Mouse (Mus musculus) ovary, postnatal 36 days (tissue): ENCODE results near the gene Zmynd8.

Source experiments
- DNase-seq: peaks from one replicate; pipeline ENCODE4 v3.0.0; 2022; ENCODE audit warnings: low spot score, mixed read lengths

Gene Zmynd8

GRCm38 (mm10) chr2:165858453-165859384 lies 40.1 kb downstream of the Zmynd8 start:
- peak; percentile 28 for DNase-seq

- peak; percentile 59 for DNase-seq
Measured at GRCm38 (mm10) chr2:165857841-165858426, 40.9 kb downstream of the Zmynd8 start.

- DNase-seq: peak; percentile 38
Measured at GRCm38 (mm10) chr2:165857395-165857831, 41.4 kb downstream of the Zmynd8 start.

DNA sequence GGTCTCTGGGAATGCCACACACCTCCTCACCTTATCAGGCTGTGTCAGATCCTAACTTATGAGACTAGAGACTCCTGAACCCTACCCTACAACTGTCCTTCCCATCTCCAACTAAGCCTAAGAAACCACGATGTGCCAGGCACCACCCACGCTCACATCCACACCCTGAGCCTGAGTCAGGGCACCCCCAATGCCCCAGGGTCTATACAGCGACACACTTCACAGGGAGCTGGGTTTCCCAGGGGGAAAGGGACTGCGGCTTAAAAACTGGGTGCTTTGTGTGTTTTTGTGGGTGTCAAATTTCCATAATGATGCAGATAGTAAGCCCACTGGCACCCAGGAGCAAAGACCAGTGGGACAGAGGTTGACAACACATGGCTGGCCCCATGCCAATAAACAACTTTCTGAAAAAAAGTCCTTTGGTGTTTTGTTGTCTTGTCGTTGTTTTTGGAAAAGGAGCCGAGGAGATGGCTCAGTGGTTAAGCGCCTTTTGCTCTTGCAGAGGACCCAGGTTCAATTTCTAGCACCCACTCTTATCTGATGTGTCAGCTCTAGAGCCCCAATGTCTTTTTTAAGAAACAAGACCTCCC lies 42.1 kb downstream of the Zmynd8 start:
- no peak for DNase-seq

DNA sequence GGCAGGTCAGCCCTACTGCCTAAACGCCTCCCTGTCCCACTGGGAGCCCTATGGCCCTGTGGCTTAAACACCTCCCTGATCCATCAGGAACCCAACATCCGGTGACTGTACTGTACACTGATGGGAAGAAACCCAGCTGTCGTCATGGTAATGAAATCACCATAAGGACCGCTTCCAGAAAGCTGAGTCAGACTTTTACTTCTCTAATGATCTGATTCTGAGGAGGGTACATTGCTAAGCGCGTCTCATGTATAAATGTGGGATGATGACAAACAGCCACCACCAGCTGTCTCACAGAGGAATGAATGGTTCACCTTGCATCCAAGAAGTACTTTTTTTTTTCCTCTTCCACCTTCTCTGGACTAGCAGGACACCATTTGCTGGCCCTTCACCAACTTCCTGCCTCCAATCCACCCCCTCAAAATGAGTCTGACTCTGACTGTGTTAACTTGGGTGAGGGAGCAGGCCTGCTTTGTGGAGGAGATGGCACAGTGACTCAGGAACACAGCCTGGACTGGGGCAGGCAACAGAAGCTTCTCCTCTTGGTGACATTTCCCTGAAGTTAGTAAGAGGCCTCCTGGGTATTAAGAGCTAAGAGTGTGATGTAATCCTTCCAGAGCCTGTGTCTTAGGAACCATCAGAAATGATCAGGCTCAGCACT lies 43.0 kb downstream of the Zmynd8 start:
- no peak for DNase-seq

DNA sequence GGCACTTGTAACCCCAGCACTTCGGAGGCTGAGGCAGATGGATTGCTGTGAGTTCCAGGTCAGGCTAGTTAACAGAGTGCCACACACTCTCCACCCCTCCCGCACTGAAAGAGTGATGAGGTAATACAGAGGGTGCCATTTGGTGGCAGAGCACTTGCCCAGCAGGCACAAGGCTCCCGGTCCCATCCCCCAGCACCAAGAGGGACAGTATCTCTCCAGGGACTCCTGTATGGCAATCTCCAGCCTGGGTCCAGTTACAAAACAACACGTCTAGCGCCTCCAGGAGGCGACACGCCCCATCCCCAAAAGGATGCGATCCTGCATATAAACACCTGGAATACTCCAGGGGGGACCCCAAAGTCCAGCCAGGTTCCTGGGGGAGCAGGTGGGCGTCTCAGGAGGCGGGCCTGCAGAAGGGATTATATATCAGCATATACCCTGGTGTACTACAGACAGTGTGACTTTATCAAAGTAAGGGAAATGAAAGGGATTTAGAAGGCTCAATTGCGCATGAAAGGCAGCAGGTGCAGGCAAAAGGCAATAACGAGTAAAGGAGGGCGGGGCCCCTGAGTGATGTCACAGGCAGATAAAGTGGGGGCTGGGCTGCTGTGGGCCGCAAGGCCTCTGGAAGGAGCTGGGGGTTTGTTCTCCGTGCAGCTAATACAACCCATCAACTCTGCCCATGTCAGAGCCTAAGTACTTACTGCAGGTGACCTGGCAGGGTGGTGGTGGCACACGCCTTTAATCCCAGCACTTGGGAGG lies 44.4 kb downstream of the Zmynd8 start:
- no peak for DNase-seq

DNA sequence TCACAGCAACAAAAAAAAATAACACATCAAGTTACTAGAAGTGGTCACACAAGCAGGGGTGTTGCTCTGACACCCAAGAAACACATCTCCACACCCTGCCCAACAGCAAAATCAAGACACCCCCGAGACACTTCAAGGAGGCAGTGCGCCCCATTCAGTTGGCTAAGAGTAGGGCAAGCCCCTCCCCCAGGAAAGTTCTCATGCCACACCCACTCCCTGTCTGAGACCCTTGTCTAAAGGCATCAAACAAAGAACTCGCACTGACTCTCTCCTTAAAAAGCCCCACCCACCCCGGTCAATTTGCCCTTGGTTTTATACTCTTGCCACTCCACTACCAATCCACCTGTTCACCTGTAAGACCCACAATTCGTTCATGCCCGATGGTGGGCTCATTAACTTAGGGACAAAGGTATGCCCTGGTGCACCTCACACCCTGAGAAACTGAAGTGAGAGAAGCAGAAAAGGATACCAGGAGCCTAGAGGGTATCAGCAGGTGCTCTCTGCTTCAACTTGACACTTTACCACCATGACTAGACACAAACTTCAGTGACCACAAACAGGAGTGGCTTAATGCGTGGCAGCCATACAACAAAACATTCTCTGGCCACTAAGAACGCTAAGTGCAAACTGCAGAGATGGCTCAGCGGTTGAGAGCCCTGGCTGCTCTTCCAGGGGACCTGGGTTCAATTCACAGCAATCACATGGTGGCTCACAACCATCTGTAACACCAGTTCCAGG lies 45.8 kb downstream of the Zmynd8 start:
- DNase-seq: no peak

- DNase-seq: no peak
Measured at GRCm38 (mm10) chr2:165852453-165852852, 46.4 kb downstream of the Zmynd8 start.

- no peak for DNase-seq
Measured at GRCm38 (mm10) chr2:165851811-165852415, 46.9 kb downstream of the Zmynd8 start.

GRCm38 (mm10) chr2:165850826-165851225 lies 48.0 kb downstream of the Zmynd8 start:
- no peak for DNase-seq

GRCm38 (mm10) chr2:165849129-165849528 lies 49.7 kb downstream of the Zmynd8 start:
- DNase-seq: peak; percentile 65

GRCm38 (mm10) chr2:165846787-165847186 lies 52.0 kb downstream of the Zmynd8 start:
- no peak for DNase-seq

GRCm38 (mm10) chr2:165845490-165845889 lies 53.3 kb downstream of the Zmynd8 start:
- DNase-seq: peak; percentile 33

DNA sequence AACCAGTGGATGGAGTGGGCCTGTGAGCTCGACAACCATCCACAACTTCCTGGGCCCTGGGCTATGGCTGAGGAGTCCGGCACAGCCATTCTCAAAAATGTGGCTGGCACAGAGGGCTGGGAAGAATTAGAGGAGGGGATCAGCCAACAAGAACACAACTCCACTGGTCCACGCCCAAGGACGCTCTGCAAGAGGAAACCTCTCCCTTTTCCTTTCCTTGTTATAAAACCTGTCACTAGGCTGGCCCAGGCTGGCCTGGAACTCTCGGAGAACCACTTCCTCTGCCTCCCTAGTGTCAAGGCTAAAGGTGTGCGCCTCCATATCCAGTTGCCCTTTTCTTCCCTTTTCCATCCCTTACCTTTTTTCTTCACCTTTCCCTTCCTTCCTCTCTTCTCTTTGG lies 55.5 kb downstream of the Zmynd8 start:
- DNase-seq: no peak

DNA sequence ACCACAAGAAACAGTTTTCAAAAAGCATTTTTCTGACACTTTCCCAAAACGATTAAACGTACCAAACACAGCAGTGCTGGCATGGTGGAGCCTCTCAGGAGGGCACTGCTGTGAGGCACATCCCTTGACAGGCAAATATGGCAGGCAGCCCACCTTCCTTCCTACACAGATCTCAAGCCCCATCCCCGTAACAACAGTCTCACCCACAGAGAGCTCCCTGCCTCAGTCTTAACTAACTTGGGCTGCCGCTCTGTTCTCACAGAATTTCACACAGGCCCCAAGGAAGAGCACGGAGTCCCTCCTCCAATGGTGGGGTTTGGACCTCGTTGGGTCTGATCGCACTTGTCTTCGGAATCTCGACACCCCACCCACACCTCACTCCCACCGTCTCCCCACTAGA lies 56.6 kb downstream of the Zmynd8 start:
- DNase-seq: no peak

- no peak for DNase-seq
Measured at GRCm38 (mm10) chr2:165841805-165842204, 57.0 kb downstream of the Zmynd8 start.

- DNase-seq: no peak
Measured at GRCm38 (mm10) chr2:165840852-165841251, 58.0 kb downstream of the Zmynd8 start.

DNA sequence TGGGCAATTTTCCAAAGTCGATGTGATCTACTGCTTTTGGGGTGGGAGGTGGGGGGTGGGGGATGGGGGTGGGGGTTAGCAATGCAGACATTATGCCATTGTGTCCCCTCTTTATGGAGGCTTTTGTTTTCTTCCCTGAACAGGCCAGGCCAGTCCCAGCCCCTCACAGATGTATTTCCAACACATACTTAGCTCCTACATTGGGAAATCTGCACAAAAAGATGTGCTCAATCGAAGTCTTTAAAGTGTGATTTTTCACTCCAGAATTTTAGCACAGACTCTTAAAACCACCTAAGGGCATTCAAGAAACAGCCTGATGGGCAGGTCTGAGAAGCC lies 59.5 kb downstream of the Zmynd8 start:
- DNase-seq: no peak

- no peak for DNase-seq
Measured at GRCm38 (mm10) chr2:165838606-165839316, 60.1 kb downstream of the Zmynd8 start.

- no peak for DNase-seq
Measured at GRCm38 (mm10) chr2:165834601-165835000, 64.2 kb downstream of the Zmynd8 start.
